Mouse (Mus musculus): ENCODE measurements around the gene Tspan7. TPM values are rescaled to one million over a fixed set of nuclear protein-coding genes. Genes with fewer than 3 reads are reported as not detected.
A peak's percentile ranks its signal among the peaks of the same experiment; 100 is the strongest.

The Tspan7 gene
- total and polyA plus RNA-seq, 2 experiments from 2014 or later, result 70.8 to 91.9 TPM

DNA sequence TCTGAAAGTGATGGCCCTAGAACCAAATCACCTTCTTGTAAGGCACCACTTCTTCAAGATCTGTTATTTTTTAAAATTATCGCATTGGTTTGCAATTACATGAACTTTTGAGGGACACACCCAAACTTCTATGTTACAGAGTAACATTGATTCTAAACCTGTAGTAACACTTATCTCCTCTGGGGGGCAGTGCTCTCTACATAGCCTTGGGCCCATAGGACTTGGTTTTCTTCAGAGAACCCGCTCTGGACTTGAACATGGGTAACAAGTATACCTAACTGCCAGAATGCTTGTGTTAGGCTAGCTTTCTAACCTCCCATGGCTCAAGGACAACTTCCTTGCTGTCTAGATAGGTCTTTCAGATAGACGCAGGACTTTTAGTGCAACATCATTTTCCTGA is 64.8 kb downstream of the Tspan7 start:
- H3K27me3 ChIP-seq (ENCODE audit: control insufficient read depth, insufficient read depth, low read length), result no peaks in the 10 kb centered on the region
- H3K4me1 ChIP-seq (ENCODE audit: control insufficient read depth, insufficient read depth), result no peaks in the 10 kb centered on the region
- H3K36me3 ChIP-seq (replicated peaks; ENCODE audit: control insufficient read depth, insufficient read depth, low read length), result no peaks in the 10 kb centered on the region
- H3K27ac ChIP-seq (ENCODE audit: low read depth), result no peak overlapping the region
- H3K9me3 ChIP-seq (replicated peaks; ENCODE audit: control insufficient read depth, low read length), result no peaks in the 10 kb centered on the region
- ATAC-seq (ENCODE audit: insufficient read depth, low read depth) (no peak), DNase-seq (ENCODE audit: low spot score) (no peak)
- no peak overlapping the region for H3K4me3 ChIP-seq (ENCODE audit: low read depth, low read length)
- H3K9ac ChIP-seq (replicated peaks; ENCODE audit: low read depth, low read length), result no peak overlapping the region
- no peak overlapping the region for H3K4me2 ChIP-seq (ENCODE audit: low read depth, low read length)
- TF ChIP-seq CTCF (IDR thresholded peaks at IDR 0.05; ENCODE audit: low read depth) (peak; percentile 17), EP300 (IDR thresholded peaks at IDR 0.05; ENCODE audit: low read depth) (no peak)
- 67% methylated on average over 3 of the region's 3 CpGs for WGBS

DNA sequence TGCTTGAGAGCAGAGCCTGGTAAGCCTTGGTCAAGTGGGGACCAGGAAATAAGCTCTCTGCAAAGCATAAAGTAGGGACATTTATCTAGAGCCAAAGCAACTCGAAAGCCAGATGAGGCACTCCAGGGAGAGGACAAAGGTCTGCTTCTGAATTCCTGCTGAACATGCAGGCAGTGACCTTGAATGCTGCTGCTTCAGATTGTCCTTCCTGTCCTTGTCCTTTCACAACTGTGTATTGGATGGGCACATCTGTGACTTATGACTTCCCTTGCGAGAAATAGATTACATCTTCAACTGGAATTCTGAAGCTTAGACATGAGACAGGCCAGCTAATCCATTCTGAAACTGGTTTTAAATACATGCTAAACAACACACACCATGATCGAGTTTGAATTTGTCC is 71.9 kb downstream of the Tspan7 start:
- no peak for ATAC-seq (ENCODE audit: insufficient read depth, low read depth)
- TF ChIP-seq EP300 (IDR thresholded peaks at IDR 0.05; ENCODE audit: low read depth) (no peak), CTCF (IDR thresholded peaks at IDR 0.05; ENCODE audit: low read depth) (no peak)
- 57% methylated on average over 3 of the region's 3 CpGs for WGBS

DNA sequence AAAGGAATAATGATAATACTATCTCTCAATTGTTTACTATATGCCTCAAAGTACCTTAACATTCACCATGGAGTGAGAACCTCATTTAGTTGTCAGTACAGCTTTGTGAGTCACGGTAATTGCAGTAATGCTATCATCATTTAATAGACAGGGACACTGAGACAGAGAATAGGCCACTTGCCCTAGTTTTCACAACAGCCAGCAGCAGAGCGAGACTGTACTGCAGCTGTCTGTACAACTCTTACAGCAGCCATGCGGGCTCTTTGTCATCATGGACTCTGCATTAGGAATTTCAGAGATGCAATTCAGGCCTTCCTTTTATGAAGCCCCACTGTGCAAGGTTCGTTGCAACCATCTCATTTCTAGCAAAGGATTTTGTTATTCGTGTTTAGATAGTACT is 72.6 kb downstream of the Tspan7 start:
- Histone ChIP-seq H3K4me3 (ENCODE audit: low read depth, low read length) (no peak overlapping the region), H3K4me2 (ENCODE audit: low read depth, low read length) (no peak overlapping the region), H3K27me3 (ENCODE audit: control insufficient read depth, insufficient read depth, low read length) (no peaks in the 10 kb centered on the region), H3K27ac (ENCODE audit: low read depth) (no peak overlapping the region), H3K36me3 (replicated peaks; ENCODE audit: control insufficient read depth, insufficient read depth, low read length) (no peaks in the 10 kb centered on the region), H3K4me1 (ENCODE audit: control insufficient read depth, insufficient read depth) (no peaks in the 10 kb centered on the region), H3K9me3 (replicated peaks; ENCODE audit: control insufficient read depth, low read length) (no peaks in the 10 kb centered on the region), H3K9ac (replicated peaks; ENCODE audit: low read depth, low read length) (no peak overlapping the region)
- WGBS, result 59% methylated on average over 5 of the region's 5 CpGs
- TF ChIP-seq CTCF (IDR thresholded peaks at IDR 0.05; ENCODE audit: low read depth), result no peak
- TF ChIP-seq EP300 (IDR thresholded peaks at IDR 0.05; ENCODE audit: low read depth), result no peak
- DNase-seq (ENCODE audit: low spot score) (no peak), ATAC-seq (ENCODE audit: insufficient read depth, low read depth) (no peak)

More for the DNA sequence above, 71.9 kb downstream of the Tspan7 start:
- no peak for DNase-seq (ENCODE audit: low spot score)
- H3K4me1 ChIP-seq (ENCODE audit: control insufficient read depth, insufficient read depth), result no peaks in the 10 kb centered on the region
- no peaks in the 10 kb centered on the region for H3K9me3 ChIP-seq (replicated peaks; ENCODE audit: control insufficient read depth, low read length)
- H3K4me2 ChIP-seq (ENCODE audit: low read depth, low read length), result no peak overlapping the region
- H3K9ac ChIP-seq (replicated peaks; ENCODE audit: low read depth, low read length), result no peak overlapping the region
- peak overlapping the region; percentile 51; the same call in 1 of the 2 replicates for H3K27ac ChIP-seq (ENCODE audit: low read depth)
- no peaks in the 10 kb centered on the region for H3K36me3 ChIP-seq (replicated peaks; ENCODE audit: control insufficient read depth, insufficient read depth, low read length)
- no peaks in the 10 kb centered on the region for H3K27me3 ChIP-seq (ENCODE audit: control insufficient read depth, insufficient read depth, low read length)
- no peak overlapping the region for H3K4me3 ChIP-seq (ENCODE audit: low read depth, low read length)

DNA sequence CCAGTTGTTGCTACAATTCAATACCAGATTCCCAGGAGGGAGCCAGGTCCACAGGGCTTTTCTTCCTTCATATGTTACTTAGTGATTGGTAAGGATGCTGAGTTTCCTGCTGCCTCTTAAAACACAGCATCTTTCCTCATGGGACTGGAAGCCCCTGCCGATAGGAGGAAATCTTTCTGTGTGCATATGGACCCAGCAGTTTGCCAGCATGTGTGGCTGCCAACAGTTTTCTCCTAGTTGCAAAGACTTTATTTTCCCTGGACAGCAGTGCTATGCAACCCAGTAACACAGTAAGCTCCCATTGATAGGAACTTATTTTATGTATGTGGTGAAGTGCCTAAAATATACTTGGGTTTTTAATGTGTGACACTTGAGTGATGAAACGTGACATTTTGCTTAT is 73.7 kb downstream of the Tspan7 start:
- no peaks in the 10 kb centered on the region for H3K36me3 ChIP-seq (replicated peaks; ENCODE audit: control insufficient read depth, insufficient read depth, low read length)
- no peak overlapping the region for H3K9ac ChIP-seq (replicated peaks; ENCODE audit: low read depth, low read length)
- no peaks in the 10 kb centered on the region for H3K9me3 ChIP-seq (replicated peaks; ENCODE audit: control insufficient read depth, low read length)
- ATAC-seq (ENCODE audit: insufficient read depth, low read depth) (no peak), DNase-seq (ENCODE audit: low spot score) (no peak)
- no peak overlapping the region for H3K4me3 ChIP-seq (ENCODE audit: low read depth, low read length)
- TF ChIP-seq CTCF (IDR thresholded peaks at IDR 0.05; ENCODE audit: low read depth) (no peak), EP300 (IDR thresholded peaks at IDR 0.05; ENCODE audit: low read depth) (no peak)
- H3K27ac ChIP-seq (ENCODE audit: low read depth), result no peak overlapping the region
- WGBS, result 62% methylated on average over 2 of the region's 2 CpGs
- H3K4me1 ChIP-seq (ENCODE audit: control insufficient read depth, insufficient read depth), result no peaks in the 10 kb centered on the region
- H3K4me2 ChIP-seq (ENCODE audit: low read depth, low read length), result no peak overlapping the region
- no peaks in the 10 kb centered on the region for H3K27me3 ChIP-seq (ENCODE audit: control insufficient read depth, insufficient read depth, low read length)

DNA sequence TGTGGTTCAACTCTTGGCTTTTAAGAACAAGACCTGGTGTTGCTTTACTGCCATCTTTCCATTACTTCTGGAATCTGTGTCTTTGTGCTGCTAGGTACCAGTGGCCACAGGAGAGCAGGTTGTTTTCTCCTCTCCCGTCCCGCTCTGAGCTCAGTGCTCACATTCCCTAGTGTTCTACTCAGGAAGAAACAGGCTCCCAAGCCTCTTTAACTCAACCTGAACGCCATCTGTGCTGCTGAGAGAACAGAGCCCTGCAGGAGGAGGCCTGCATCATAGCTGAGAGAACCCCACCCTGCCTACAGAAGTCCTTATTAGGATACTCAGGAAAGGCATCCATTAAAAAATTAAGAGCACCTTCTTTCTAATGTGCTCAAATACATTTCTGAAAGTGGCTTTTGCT is 80.9 kb downstream of the Tspan7 start:
- no peak overlapping the region for H3K9ac ChIP-seq (replicated peaks; ENCODE audit: low read depth, low read length)
- no peaks in the 10 kb centered on the region for H3K27me3 ChIP-seq (ENCODE audit: control insufficient read depth, insufficient read depth, low read length)
- H3K4me3 ChIP-seq (ENCODE audit: low read depth, low read length), result no peak overlapping the region
- H3K36me3 ChIP-seq (replicated peaks; ENCODE audit: control insufficient read depth, insufficient read depth, low read length), result no peaks in the 10 kb centered on the region
- no peak overlapping the region for H3K4me2 ChIP-seq (ENCODE audit: low read depth, low read length)
- H3K27ac ChIP-seq (ENCODE audit: low read depth), result no peak overlapping the region
- ATAC-seq (ENCODE audit: insufficient read depth, low read depth) (no peak), DNase-seq (ENCODE audit: low spot score) (no peak)
- TF ChIP-seq EP300 (IDR thresholded peaks at IDR 0.05; ENCODE audit: low read depth) (no peak), CTCF (IDR thresholded peaks at IDR 0.05; ENCODE audit: low read depth) (no peak)
- H3K9me3 ChIP-seq (replicated peaks; ENCODE audit: control insufficient read depth, low read length), result no peaks in the 10 kb centered on the region
- no peaks in the 10 kb centered on the region for H3K4me1 ChIP-seq (ENCODE audit: control insufficient read depth, insufficient read depth)
- 65% methylated on average over 3 of the region's 3 CpGs for WGBS

DNA sequence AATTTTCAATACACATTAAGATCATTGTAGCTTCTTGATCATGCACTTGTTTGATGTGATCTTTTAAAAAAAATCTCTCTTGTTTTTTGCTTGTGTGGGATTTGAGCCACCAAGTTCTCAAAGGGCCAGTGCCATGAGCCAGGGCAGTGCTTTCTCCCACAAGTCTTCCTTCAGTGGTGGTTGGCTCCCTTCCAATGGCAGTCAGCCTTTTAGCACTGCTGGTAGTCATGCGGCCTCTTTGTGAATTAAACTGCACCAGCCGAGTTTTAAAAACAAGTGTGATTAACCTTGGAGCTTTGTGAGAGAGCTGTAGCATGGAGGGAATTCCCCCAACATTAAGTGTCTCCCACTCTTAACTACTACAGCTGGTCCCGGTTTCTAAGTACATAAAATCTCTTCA is 89.6 kb downstream of the Tspan7 start:
- H3K4me2 ChIP-seq (ENCODE audit: low read depth, low read length), result no peak overlapping the region
- no peak overlapping the region for H3K9ac ChIP-seq (replicated peaks; ENCODE audit: low read depth, low read length)
- TF ChIP-seq CTCF (IDR thresholded peaks at IDR 0.05; ENCODE audit: low read depth), result no peak
- TF ChIP-seq EP300 (IDR thresholded peaks at IDR 0.05; ENCODE audit: low read depth), result no peak
- H3K27me3 ChIP-seq (ENCODE audit: control insufficient read depth, insufficient read depth, low read length), result no peaks in the 10 kb centered on the region
- WGBS, result 21% methylated on average over 3 of the region's 3 CpGs
- H3K36me3 ChIP-seq (replicated peaks; ENCODE audit: control insufficient read depth, insufficient read depth, low read length), result no peaks in the 10 kb centered on the region
- H3K27ac ChIP-seq (ENCODE audit: low read depth), result peak overlapping the region; percentile 59
- H3K4me1 ChIP-seq (ENCODE audit: control insufficient read depth, insufficient read depth), result peaks cover 8% of the 10 kb centered on the region; the same call in 1 of the 2 replicates
- ATAC-seq (ENCODE audit: insufficient read depth, low read depth), result no peak; the same call in 1 of the 2 replicates
- DNase-seq (ENCODE audit: low spot score), result peak; percentile 47
- no peak overlapping the region for H3K4me3 ChIP-seq (ENCODE audit: low read depth, low read length)
- H3K9me3 ChIP-seq (replicated peaks; ENCODE audit: control insufficient read depth, low read length), result no peaks in the 10 kb centered on the region

Measured in heart, postnatal 0 days (tissue).